Comparison of ENCODE assay signal across 9 mouse cellular contexts in the genomic region with DNA sequence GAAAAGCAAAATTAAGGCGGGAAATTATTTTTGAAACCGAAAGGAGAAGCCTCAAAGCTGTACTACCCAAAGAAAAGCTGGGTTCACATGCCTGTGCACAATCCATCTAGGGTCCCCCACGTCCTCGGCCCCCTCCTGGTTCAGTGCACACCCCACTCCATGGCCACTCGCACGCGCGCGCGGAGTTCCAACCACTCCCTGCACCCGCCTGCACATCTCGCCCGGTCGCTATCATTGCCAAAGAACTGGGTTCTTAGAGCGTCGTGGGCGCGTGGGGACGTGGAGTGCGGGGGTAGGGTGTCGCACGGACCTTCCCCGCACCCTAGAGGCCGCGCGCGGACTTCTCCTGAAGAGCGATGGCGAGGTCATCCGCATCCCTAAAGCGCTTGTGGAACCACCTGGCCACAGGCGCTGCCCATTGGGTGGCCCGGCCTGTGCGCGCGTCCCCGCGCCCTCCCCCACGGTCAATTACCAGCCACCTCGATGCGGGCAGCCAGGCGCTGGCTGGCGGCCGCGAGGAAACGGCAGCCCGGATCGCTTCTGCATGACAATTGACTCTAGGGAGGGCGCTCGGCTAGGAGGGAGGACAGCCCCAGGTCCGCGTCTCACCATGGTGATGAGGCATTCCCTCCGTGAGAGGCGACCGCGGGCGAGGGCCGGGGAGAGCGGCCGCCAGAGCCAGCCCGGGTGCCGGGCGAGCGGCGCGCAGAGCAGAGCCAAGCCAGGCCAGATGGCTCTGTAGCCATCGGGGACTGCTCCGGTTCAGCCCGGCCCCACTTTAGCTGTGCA. TPM values are rescaled to one million over a fixed set of nuclear protein-coding genes. Genes with fewer than 3 reads are reported as not detected.
DNase-seq lines count a peak whose midpoint lies in the region; ATAC-seq and TF ChIP-seq lines count a peak whose summit lies in the region.
"Had no signal": no experiment of that assay in that cellular context is flagged by ENCODE, and none has a peak within 500 bp of the region (broad histone marks: within the 10 kb centered on the region; RNA-seq: fewer than 3 reads in every experiment).

No protein-coding gene starts in this region.

- ATAC-seq in forebrain, embryonic 12.5 days (ENCODE audit: low FRiP score) = peak; percentile 89
- peak; percentile 90 for ATAC-seq in hindbrain, embryonic 11.5 days (ENCODE audit: low FRiP score)
- peak; percentile 95 for ATAC-seq in midbrain, embryonic 13.5 days
- ATAC-seq in stomach, postnatal 0 days (ENCODE audit: low FRiP score, low TSS enrichment) = peak; percentile 60
- ATAC-seq: Patski had no signal

- TF ChIP-seq POLR2A in lung, adult 2 months (IDR thresholded peaks at IDR 0.05; ENCODE audit: borderline replicate concordance, extremely low read depth, low read depth, low read length) = no peak
- TF ChIP-seq POLR2A in brain, embryonic 14.5 days (IDR thresholded peaks at IDR 0.05; ENCODE audit: borderline replicate concordance, extremely low read depth, insufficient read depth, insufficient read length, poor library complexity, severe bottlenecking) = no peak

- peak overlapping the region; percentile 45 for H3K9ac ChIP-seq in forebrain, embryonic 12.5 days
- peak overlapping the region; percentile 46 for H3K9ac ChIP-seq in hindbrain, embryonic 11.5 days (ENCODE audit: low read depth, low read length)
- H3K9ac ChIP-seq in midbrain, embryonic 13.5 days (replicated peaks) = peak overlapping the region; percentile 64
- peak overlapping the region; percentile 45; the same call in 1 of the 2 replicates for H3K9ac ChIP-seq in stomach, postnatal 0 days (ENCODE audit: low read length)

- peaks cover 84% of the 10 kb centered on the region for H3K27me3 ChIP-seq in forebrain, embryonic 12.5 days
- peaks cover 55% of the 10 kb centered on the region for H3K27me3 ChIP-seq in hindbrain, embryonic 11.5 days (ENCODE audit: control insufficient read depth, insufficient read depth, low read length)
- H3K27me3 ChIP-seq in midbrain, embryonic 13.5 days = peaks cover 95% of the 10 kb centered on the region
- peaks cover 3% of the 10 kb centered on the region; the same call in 1 of the 2 replicates for H3K27me3 ChIP-seq in stomach, postnatal 0 days (ENCODE audit: control insufficient read depth, insufficient read depth, low read length)

- TF ChIP-seq CTCF in lung, adult 2 months (IDR thresholded peaks at IDR 0.05; ENCODE audit: insufficient read depth, low read length) = no peak
- TF ChIP-seq CTCF in brain, embryonic 14.5 days (IDR thresholded peaks at IDR 0.05; ENCODE audit: borderline replicate concordance, extremely low read depth, insufficient read depth, insufficient read length) = no peak
- no peak for TF ChIP-seq CTCF in stomach, postnatal 0 days (IDR thresholded peaks at IDR 0.05; ENCODE audit: low read depth)

- no peaks in the 10 kb centered on the region for H3K9me3 ChIP-seq in forebrain, embryonic 12.5 days
- H3K9me3 ChIP-seq in hindbrain, embryonic 11.5 days (ENCODE audit: control insufficient read depth, low read length) = no peaks in the 10 kb centered on the region
- H3K9me3 ChIP-seq in midbrain, embryonic 13.5 days = no peaks in the 10 kb centered on the region
- H3K9me3 ChIP-seq in stomach, postnatal 0 days (ENCODE audit: control insufficient read depth, low read length) = no peaks in the 10 kb centered on the region

- H3K4me1 ChIP-seq in lung, adult 2 months (ENCODE audit: control insufficient read depth, insufficient read depth, low read length) = peaks cover 2% of the 10 kb centered on the region; the same call in 1 of the 2 replicates
- peaks cover 30% of the 10 kb centered on the region for H3K4me1 ChIP-seq in forebrain, embryonic 12.5 days
- peaks cover 10% of the 10 kb centered on the region; the same call in 1 of the 2 replicates for H3K4me1 ChIP-seq in hindbrain, embryonic 11.5 days (replicated peaks; ENCODE audit: control insufficient read depth, insufficient read depth, low read length)
- H3K4me1 ChIP-seq in midbrain, embryonic 13.5 days (replicated peaks) = peaks cover 48% of the 10 kb centered on the region
- no peaks in the 10 kb centered on the region; the same call in 1 of the 2 replicates for H3K4me1 ChIP-seq in stomach, postnatal 0 days (replicated peaks; ENCODE audit: control insufficient read depth, insufficient read depth)

- no peak for DNase-seq in lung, adult 2 months
- no peak for DNase-seq in lung, adult 18-20 months
- peak; percentile 89 for DNase-seq in brain, embryonic 14.5 days (ENCODE audit: low read depth)
- peak; percentile 84 for DNase-seq in hindbrain, embryonic 11.5 days (ENCODE audit: low spot score)
- peak; percentile 81 for DNase-seq in left cerebral cortex, postnatal 4 days
- DNase-seq in stomach, postnatal 0 days (ENCODE audit: low spot score) = peak; percentile 29

- under 1% methylated on average over 69 of the region's 69 CpGs for WGBS in lung, adult 2 months
- WGBS in forebrain, embryonic 12.5 days = under 1% methylated on average over 69 of the region's 69 CpGs
- WGBS in hindbrain, embryonic 11.5 days = under 1% methylated on average over 69 of the region's 69 CpGs
- WGBS in midbrain, embryonic 13.5 days = under 1% methylated on average over 69 of the region's 69 CpGs
- under 1% methylated on average over 67 of the region's 69 CpGs for WGBS in stomach, postnatal 0 days

- peak overlapping the region; percentile 33 for H3K4me3 ChIP-seq in lung, adult 2 months (replicated peaks; ENCODE audit: extremely low read depth, low read depth, low read length)
- H3K4me3 ChIP-seq in forebrain, embryonic 12.5 days (replicated peaks) = peak overlapping the region; percentile 46
- H3K4me3 ChIP-seq in hindbrain, embryonic 11.5 days (ENCODE audit: low read depth, low read length) = peak overlapping the region; percentile 32
- H3K4me3 ChIP-seq in midbrain, embryonic 13.5 days (replicated peaks) = peak overlapping the region; percentile 47
- H3K4me3 ChIP-seq in stomach, postnatal 0 days (ENCODE audit: low read depth, low read length) = peak overlapping the region; percentile 48

- intact Hi-C loops in left cerebral cortex, postnatal 4 days (cut with DNase I) = loop anchor here (10.0 kb wide), 1 partner anchor 160 kb away; no protein-coding TSS in a partner anchor

- peak overlapping the region; percentile 36; the same call in 1 of the 2 replicates for H3K27ac ChIP-seq in forebrain, embryonic 12.5 days
- H3K27ac ChIP-seq in hindbrain, embryonic 11.5 days (ENCODE audit: low read depth, low read length) = peak overlapping the region; percentile 69
- H3K27ac ChIP-seq in midbrain, embryonic 13.5 days = peak overlapping the region; percentile 77
- no peak overlapping the region for H3K27ac ChIP-seq in stomach, postnatal 0 days (replicated peaks)

- no peaks in the 10 kb centered on the region for H3K36me3 ChIP-seq in forebrain, embryonic 12.5 days (replicated peaks)
- H3K36me3 ChIP-seq in hindbrain, embryonic 11.5 days (ENCODE audit: control insufficient read depth, insufficient read depth, low read length) = no peaks in the 10 kb centered on the region
- no peaks in the 10 kb centered on the region for H3K36me3 ChIP-seq in midbrain, embryonic 13.5 days
- H3K36me3 ChIP-seq in stomach, postnatal 0 days (ENCODE audit: control insufficient read depth, insufficient read depth, low read length) = no peaks in the 10 kb centered on the region

- no peak for TF ChIP-seq EP300 in stomach, postnatal 0 days (optimal IDR thresholded peaks at IDR 0.05)

- peak overlapping the region; percentile 91 for H3K4me2 ChIP-seq in forebrain, embryonic 12.5 days
- H3K4me2 ChIP-seq in hindbrain, embryonic 11.5 days (replicated peaks; ENCODE audit: low read depth, low read length) = peak overlapping the region; percentile 84
- peak overlapping the region; percentile 86 for H3K4me2 ChIP-seq in midbrain, embryonic 13.5 days (replicated peaks)
- H3K4me2 ChIP-seq in stomach, postnatal 0 days (replicated peaks; ENCODE audit: low read depth) = peak overlapping the region; percentile 93

RNA-seq across cellular contexts. Expression of a gene that starts 12.4 kb away (rescaled TPM):
- 73.8 and 108 TPM in 2 replicates for polyA plus RNA-seq in lung, adult 2 months (2012; rRNA removed)
- polyA plus RNA-seq in brain, embryonic 14.5 days (2012; rRNA removed) = 159 and 183 TPM in 2 replicates
- 116 and 118 TPM in 2 replicates for polyA plus RNA-seq in forebrain, embryonic 12.5 days (2016; fragmentation: Nextera tagmentation; extraction: Ambion mirVana)
- polyA plus RNA-seq in hindbrain, embryonic 11.5 days (2014; fragmentation: Nextera tagmentation; extraction: Ambion mirVana) = 54.1 and 55.5 TPM in 2 replicates
- total RNA-seq in left cerebral cortex, postnatal 4 days (2021) = 100 to 1,000 TPM; 140 to 143 TPM
- polyA plus RNA-seq in midbrain, embryonic 13.5 days (2015; fragmentation: Nextera tagmentation; extraction: Ambion mirVana) = 124 and 134 TPM in 2 replicates
- polyA plus RNA-seq in stomach, postnatal 0 days (2015; fragmentation: Nextera tagmentation; extraction: Ambion mirVana) = 32.9 and 33.0 TPM in 2 replicates

Comparison
In these comparisons a context has a peak if more than half of its experiments do, and no peak if none do; other contexts are left out.
1. DNase-seq: peak in brain, embryonic 14.5 days (single experiment), hindbrain, embryonic 11.5 days (single experiment), left cerebral cortex, postnatal 4 days (single experiment) and stomach, postnatal 0 days (single experiment); none in lung, adult 2 months (single experiment) and lung, adult 18-20 months (0 of 2).
2. Peak in every context shown above with its lines, with median percentiles within 50 percentile points of each other: H3K4me3 ChIP-seq, ATAC-seq, H3K4me2 ChIP-seq and H3K9ac ChIP-seq.